Mouse (Mus musculus) neural tube, embryonic 13.5 days (tissue): ENCODE measurements around the gene Arhgap9. TPM values are rescaled to one million over a fixed set of nuclear protein-coding genes. Genes with fewer than 3 reads are reported as not detected.
"Not testable (repeated sequence)": the region's sequence is repeated elsewhere in the genome, so short reads cannot be mapped to it uniquely, and the experiment has no call there.

Experiments
- ATAC-seq: fragments of 200-750 bp; cut with Nextera tagmentation; 2 replicates; pipeline ENCODE4 v1.8.0; 2017; ENCODE audit warnings: low read depth, mild to moderate bottlenecking, moderate TSS enrichment, moderate library complexity
- H3K27ac ChIP-seq: fragments of 300-500 bp; sonication (generic); replicated peaks from 2 replicates; pipeline ENCODE4 v1.5.1; 2015; ENCODE audit warnings: moderate library complexity, mild to moderate bottlenecking, inconsistent platforms
- H3K27me3 ChIP-seq: fragments of 300-500 bp; sonication (generic); 2 replicates; pipeline ENCODE4 v1.6.1; 2015; ENCODE audit warnings: mild to moderate bottlenecking, inconsistent platforms
- H3K36me3 ChIP-seq: fragments of 300-500 bp; sonication (generic); 2 replicates; pipeline ENCODE4 v1.6.1; 2015; ENCODE audit warnings: mild to moderate bottlenecking, inconsistent platforms
- H3K4me1 ChIP-seq: fragments of 300-500 bp; sonication (generic); replicated peaks from 2 replicates; pipeline ENCODE4 v1.6.1; 2015; ENCODE audit warnings: inconsistent platforms
- H3K4me2 ChIP-seq: fragments of 300-500 bp; sonication (generic); 2 replicates; pipeline ENCODE4 v1.6.1; 2015; ENCODE audit warnings: inconsistent platforms, mild to moderate bottlenecking, moderate library complexity
- H3K4me3 ChIP-seq: fragments of 300-500 bp; sonication (generic); 2 replicates; pipeline ENCODE4 v1.5.1; 2015; ENCODE audit warnings: mild to moderate bottlenecking, inconsistent platforms
- H3K9ac ChIP-seq: fragments of 300-500 bp; sonication (generic); 2 replicates; pipeline ENCODE4 v1.6.1; 2015; ENCODE audit warnings: moderate library complexity, mild to moderate bottlenecking, inconsistent platforms
- H3K9me3 ChIP-seq: fragments of 300-500 bp; sonication (generic); 2 replicates; pipeline ENCODE4 v1.6.1; 2016; ENCODE audit warnings: inconsistent platforms
- WGBS: fragments of 180-500 bp; shearing (Covaris S2); methylation state at CpG from one replicate; pipeline ENCODE4 v1.1.7; 2015; 5-methylcytosine and 5-hydroxymethylcytosine counted together
- polyA plus RNA-seq: library from polyadenylated mRNA; unstranded; fragments of >200 nt; fragmentation: Nextera tagmentation; extraction: Ambion mirVana; gene quantifications from 2 replicates; pipeline ENCODE4 v1.2.1, GENCODE M21; 2015

The Arhgap9 gene
- polyA plus RNA-seq, 1 experiment from 2014 or later, result 1.4 TPM

- peaks cover 69% of the 10 kb centered on the region for H3K36me3 ChIP-seq
- no peak overlapping the region for H3K27ac ChIP-seq
- no peaks in the 10 kb centered on the region for H3K9me3 ChIP-seq
- WGBS, result 91% methylated on average over 10 of the region's 10 CpGs
- no peaks in the 10 kb centered on the region for H3K27me3 ChIP-seq
- no peak overlapping the region for H3K4me2 ChIP-seq
- no peak for ATAC-seq
- H3K4me1 ChIP-seq, result peaks cover 28% of the 10 kb centered on the region
- no peak overlapping the region for H3K9ac ChIP-seq
- no peak overlapping the region for H3K4me3 ChIP-seq
These were observed 26.8 kb upstream of the Arhgap9 start for GRCm38 (mm10) chr10:127294895-127295510.

GRCm38 (mm10) chr10:127295986-127296794 is 25.6 kb upstream of the Arhgap9 start:
- WGBS, result 92% methylated on average over 24 of the region's 24 CpGs
- ATAC-seq, result no peak

DNA sequence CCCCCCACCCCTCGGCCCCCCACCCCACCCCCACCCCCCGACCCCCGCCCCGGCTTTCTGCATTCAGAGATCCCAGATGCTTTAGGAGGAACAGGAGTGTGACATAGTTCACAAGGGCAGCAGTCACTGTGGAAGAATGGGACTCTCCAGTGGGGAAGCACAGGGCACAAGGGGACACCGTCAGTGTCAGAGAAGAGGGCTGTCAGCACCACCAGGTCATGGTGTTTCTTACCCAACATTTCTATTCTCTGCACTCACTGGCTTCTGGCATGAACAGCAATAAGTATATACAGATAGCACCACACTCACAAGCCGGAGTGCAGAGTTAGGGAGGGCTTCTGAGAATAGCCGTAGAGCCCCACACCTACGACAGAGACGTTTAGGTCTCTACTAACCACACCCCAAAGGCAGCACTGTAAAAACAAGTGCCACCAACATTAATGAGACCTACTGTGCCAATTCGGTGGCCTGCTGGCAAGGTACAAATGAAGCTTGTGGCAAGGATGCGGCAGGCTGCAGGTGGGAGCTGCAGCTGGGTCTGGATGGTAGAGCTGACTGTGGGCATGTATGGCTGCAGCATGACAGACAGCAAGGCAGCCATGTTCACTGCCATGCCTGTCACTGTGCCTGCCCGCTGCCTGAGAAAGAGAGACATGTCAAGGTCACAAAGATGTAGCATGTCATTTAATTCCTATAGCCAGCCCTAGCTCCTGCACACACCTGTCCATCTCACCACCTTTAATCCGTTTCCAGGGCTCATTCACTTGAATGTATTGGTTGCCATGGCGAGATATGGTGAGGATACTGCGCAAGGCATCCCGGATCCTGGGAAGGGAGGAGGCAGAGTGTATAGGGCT is 24.5 kb upstream of the Arhgap9 start:
- Histone ChIP-seq H3K27me3 (no peaks in the 10 kb centered on the region), H3K4me3 (no peak overlapping the region), H3K4me1 (peaks cover 15% of the 10 kb centered on the region), H3K9ac (no peak overlapping the region), H3K36me3 (peaks cover 91% of the 10 kb centered on the region), H3K9me3 (no peaks in the 10 kb centered on the region), H3K27ac (no peak overlapping the region), H3K4me2 (no peak overlapping the region)
- ATAC-seq, result no peak
- WGBS, result 92% methylated on average over 16 of the region's 16 CpGs

More at GRCm38 (mm10) chr10:127295986-127296794, 25.6 kb upstream of the Arhgap9 start:
- H3K27me3 ChIP-seq, result no peaks in the 10 kb centered on the region
- H3K36me3 ChIP-seq, result peaks cover 81% of the 10 kb centered on the region
- no peak overlapping the region for H3K27ac ChIP-seq
- no peak overlapping the region for H3K4me2 ChIP-seq
- no peak overlapping the region for H3K9ac ChIP-seq
- peaks cover 26% of the 10 kb centered on the region for H3K4me1 ChIP-seq
- H3K4me3 ChIP-seq, result no peak overlapping the region
- no peaks in the 10 kb centered on the region for H3K9me3 ChIP-seq

DNA sequence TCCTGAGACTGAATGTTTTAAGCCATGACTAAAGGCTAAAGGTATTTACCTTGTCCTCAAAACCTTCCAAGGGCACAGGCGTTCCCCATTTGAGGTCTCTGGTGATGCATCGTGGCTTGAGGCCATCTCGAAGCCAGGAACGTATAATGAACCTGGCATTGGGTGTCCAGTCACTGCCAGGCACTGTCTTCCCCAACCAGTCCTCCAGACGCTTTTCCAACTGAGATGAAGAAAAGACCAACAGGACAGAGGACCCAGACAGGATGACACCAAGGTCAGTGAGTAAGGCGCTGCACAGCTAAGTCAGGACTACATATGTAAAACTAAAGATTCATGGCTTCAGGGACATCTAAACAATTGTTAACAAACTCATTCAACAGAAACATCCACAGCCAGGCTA is 21.4 kb upstream of the Arhgap9 start:
- Histone ChIP-seq H3K4me1 (no peaks in the 10 kb centered on the region), H3K9me3 (no peaks in the 10 kb centered on the region), H3K27ac (no peak overlapping the region), H3K4me2 (no peak overlapping the region), H3K4me3 (no peak overlapping the region), H3K27me3 (no peaks in the 10 kb centered on the region), H3K36me3 (peaks cover 97% of the 10 kb centered on the region), H3K9ac (no peak overlapping the region)
- no peak for ATAC-seq
- 95% methylated on average over 6 of the region's 6 CpGs for WGBS

- ATAC-seq, result no peak
- Histone ChIP-seq H3K9ac (no peak overlapping the region), H3K4me3 (no peak overlapping the region), H3K9me3 (no peaks in the 10 kb centered on the region), H3K4me2 (no peak overlapping the region), H3K27me3 (no peaks in the 10 kb centered on the region), H3K4me1 (no peaks in the 10 kb centered on the region), H3K27ac (no peak overlapping the region), H3K36me3 (peaks cover 98% of the 10 kb centered on the region)
- 90% methylated on average over 11 of the region's 11 CpGs for WGBS
These were observed 18.6 kb upstream of the Arhgap9 start for GRCm38 (mm10) chr10:127303136-127303535.

GRCm38 (mm10) chr10:127309167-127309566 is 12.6 kb upstream of the Arhgap9 start:
- not testable (repeated sequence) for H3K9ac ChIP-seq, H3K9me3 ChIP-seq, H3K27ac ChIP-seq, H3K4me3 ChIP-seq, ATAC-seq, H3K27me3 ChIP-seq, H3K4me2 ChIP-seq
- Histone ChIP-seq H3K4me1 (peaks cover 11% of the 10 kb centered on the region), H3K36me3 (peaks cover 53% of the 10 kb centered on the region)
- WGBS, result 85% methylated on average over 3 of the region's 3 CpGs

DNA sequence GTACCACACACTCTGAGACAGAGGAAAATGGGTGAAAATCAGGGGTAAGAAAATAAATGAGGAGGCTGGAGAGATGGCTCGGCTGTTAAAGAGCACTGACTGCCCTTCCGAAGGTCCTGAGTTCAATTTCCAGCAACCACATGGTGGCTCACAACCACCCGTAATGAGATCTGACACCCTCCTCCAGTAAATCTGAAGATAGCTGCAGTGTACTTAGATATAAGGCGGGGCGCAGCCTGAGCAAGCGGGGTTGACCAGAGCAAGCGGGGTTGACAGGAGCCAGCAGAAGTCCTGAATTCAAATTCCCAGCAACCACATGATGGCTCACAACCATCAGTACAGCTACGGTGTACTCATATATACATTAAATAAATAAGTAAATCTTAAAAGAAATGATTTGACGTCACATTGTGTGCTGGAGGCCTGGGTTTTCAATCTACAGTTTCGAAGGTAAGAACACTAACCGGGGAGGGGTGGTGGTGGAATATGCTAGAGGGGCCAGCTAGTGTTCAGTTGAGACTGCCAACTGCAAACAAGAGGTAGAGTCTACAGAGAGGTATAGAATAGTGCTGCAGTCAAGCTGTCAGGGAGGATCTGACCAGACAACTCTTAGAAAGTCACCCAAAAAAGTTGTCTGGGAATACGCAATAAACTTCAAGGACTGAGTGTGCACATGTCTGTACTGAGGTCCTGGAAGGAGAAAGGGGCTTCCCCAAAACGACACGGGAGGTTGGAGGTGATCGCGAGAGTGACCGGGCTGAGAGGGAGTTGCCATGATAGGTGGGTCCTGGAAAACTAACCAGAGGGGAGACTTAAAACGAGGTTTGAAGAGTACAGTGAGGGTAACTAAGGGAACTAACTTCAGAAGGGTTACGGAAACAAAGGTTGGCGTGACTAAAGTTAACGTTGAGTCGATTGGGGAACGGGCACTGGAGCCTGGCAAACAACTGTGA is 11.0 kb upstream of the Arhgap9 start:
- Histone ChIP-seq H3K9ac (peak overlapping the region; percentile 89), H3K4me2 (peak overlapping the region; percentile 88), H3K36me3 (peaks cover 36% of the 10 kb centered on the region), H3K9me3 (no peaks in the 10 kb centered on the region), H3K27ac (peak overlapping the region; percentile 78), H3K27me3 (no peaks in the 10 kb centered on the region), H3K4me3 (peak overlapping the region; percentile 79), H3K4me1 (peaks cover 11% of the 10 kb centered on the region)
- 38% methylated on average over 23 of the region's 23 CpGs for WGBS
- peak; percentile 37 for ATAC-seq

DNA sequence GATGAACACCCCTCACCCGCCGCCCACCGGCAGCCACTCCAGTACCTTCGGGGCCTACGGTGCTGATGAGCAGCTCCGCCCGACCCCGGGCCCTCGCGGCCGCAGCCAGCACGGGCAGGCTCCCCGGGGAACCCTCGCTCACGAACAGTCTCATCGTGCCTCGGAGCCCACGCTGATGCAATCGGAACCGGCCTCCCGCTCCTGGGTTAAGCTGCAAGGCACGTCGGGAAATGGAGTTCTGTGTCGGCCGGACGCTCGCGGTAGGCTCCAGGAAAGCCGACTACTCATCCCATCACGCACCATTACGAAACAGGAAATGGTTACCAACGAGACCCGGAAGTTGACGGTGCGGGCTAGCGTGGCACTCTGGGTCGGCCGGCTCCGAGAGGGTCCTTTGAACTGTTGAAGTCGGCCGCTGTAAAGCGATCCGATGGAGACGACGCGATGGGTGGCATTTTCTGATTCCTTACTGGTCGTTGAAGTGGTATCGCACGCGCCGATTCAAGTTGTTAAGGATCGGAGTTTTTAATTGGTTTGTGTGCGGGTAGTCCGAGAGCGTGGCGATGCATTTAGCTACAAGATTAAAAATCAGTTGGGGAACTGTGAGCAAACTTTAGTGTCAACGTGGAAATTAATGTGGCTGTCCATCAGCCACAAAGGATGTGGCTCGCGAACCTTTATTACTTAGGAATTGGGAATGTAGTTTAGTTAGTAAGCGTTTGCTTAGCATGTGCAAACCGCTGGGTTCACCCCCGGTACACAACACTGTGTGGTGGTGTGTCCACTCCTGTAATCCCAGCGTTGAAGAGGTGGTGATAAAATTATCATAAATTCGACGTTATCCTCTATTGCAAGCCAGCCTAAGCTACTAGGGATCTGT is 10.0 kb upstream of the Arhgap9 start, which contains the start of gene Mars:
TSS of gene Mars (minus strand) at position 311 of the 880 bp plus-strand sequence.
- Histone ChIP-seq H3K27me3 (no peaks in the 10 kb centered on the region), H3K9ac (peak within 1 kb of the TSS; percentile 89), H3K4me2 (peak within 1 kb of the TSS; percentile 88), H3K4me3 (peak within 1 kb of the TSS; percentile 79), H3K27ac (peak within 1 kb of the TSS; percentile 78), H3K36me3 (peaks cover 27% of the 10 kb centered on the region), H3K4me1 (peaks cover 11% of the 10 kb centered on the region), H3K9me3 (no peaks in the 10 kb centered on the region)
- ATAC-seq, result peak; percentile 97
- under 1% methylated on average over 65 of the region's 65 CpGs for WGBS

DNA sequence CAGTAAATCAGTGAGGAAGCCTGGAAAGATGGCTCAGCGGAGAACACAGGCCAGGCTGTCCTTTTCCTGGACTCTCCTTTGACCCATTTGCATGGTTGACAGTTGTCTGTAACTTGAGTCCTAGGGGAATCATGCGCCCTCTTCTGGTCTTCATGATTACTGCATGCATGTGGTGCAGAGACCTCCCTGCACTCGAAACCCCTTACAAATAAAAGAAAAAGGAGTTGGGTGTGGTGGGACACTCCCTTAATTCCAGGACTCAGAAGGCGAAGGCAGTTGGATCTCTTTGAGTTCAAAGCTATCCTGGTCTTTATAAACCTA is 9.4 kb upstream of the Arhgap9 start:
- H3K9me3 ChIP-seq, result no peaks in the 10 kb centered on the region
- no peaks in the 10 kb centered on the region for H3K27me3 ChIP-seq
- H3K27ac ChIP-seq, result peak overlapping the region; percentile 78
- peak overlapping the region; percentile 89 for H3K9ac ChIP-seq
- peak overlapping the region; percentile 88 for H3K4me2 ChIP-seq
- WGBS, result under 1% methylated on average over 4 of the region's 4 CpGs
- peak overlapping the region; percentile 79 for H3K4me3 ChIP-seq
- peak; percentile 52 for ATAC-seq
- peaks cover 21% of the 10 kb centered on the region for H3K36me3 ChIP-seq
- H3K4me1 ChIP-seq, result peaks cover 11% of the 10 kb centered on the region

- Histone ChIP-seq H3K4me1 (peaks cover 11% of the 10 kb centered on the region), H3K9me3 (no peaks in the 10 kb centered on the region), H3K27ac (no peak overlapping the region), H3K4me3 (no peak overlapping the region), H3K36me3 (peaks cover 16% of the 10 kb centered on the region), H3K27me3 (no peaks in the 10 kb centered on the region), H3K9ac (no peak overlapping the region), H3K4me2 (peak overlapping the region; percentile 88; the same call in 1 of the 2 replicates)
- WGBS, result 71% methylated on average over 4 of the region's 4 CpGs
- ATAC-seq, result no peak
These were observed 8.9 kb upstream of the Arhgap9 start for GRCm38 (mm10) chr10:127312858-127313257.
